Mouse (Mus musculus) embryonic stem cell, embryonic (primary cell): ENCODE measurements around the gene Fus.

Source experiments
- CTCF ChIA-PET, 4 experiments: fragments of 300-600 bp in 2 of 4; fragments of 350-600 bp in 2 of 4; sonication (Branson Sonifier 250); formaldehyde crosslinking; loops; one replicate each; lab custom pipeline; 2022; ENCODE audit warnings: inconsistent platforms in 2 of 4; lab: Charles Lee
- POLR2A ChIA-PET, 4 experiments: fragments of 300-600 bp in 2 of 4; fragments of 350-600 bp in 2 of 4; sonication (Branson Sonifier 250); formaldehyde crosslinking; loops; one replicate each; lab custom pipeline; 2022; ENCODE audit warnings: antibody characterized with exemption in 4 of 4, inconsistent platforms in 1 of 4; lab: Charles Lee

Gene Fus

DNA sequence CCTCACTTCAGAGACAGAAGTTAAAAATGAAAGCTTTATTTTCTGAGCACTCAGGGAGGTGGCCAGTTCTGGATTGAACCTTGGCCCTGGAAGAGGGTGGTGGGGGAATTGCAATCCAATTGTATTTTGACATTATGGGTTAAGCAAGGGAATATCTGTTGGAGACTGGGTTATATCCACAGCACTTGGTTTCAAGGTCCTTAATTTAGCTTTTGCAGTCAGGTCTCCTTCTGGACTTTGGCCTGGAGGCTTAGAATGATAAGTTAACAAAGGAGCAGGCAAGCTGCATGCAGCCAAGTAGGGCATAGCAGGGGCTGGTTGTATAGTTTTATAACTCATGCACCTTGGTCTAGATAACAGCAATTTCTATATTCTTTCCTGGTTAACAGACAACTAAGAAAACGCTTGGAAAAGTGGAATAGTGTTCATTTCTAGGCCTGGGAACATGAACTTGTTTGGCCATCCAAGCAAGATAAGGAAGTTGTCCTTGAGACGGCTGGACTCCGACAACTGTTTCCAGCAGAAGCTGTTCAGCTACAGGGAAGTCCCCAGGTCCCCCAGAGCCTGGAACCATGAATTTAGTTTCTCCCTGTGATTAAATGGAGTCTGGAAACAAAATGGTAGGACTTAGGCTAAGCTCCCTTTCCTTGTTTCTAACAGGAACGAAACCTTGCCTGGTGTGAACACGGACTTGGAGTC, 65.2 kb downstream of the Fus start:
- POLR2A ChIA-PET = interaction anchor here in 3 of 4 experiments (0.6 to 3.8 kb wide), 19 partner anchors 11 to 753 kb away, joined by 3 to 19 read pairs (median 6); partner anchors contain the start of genes Pycard (in 3 of the 3), Fus (in 1 of the 3) and Trim72 (in 1 of the 3)
- CTCF ChIA-PET = interaction anchor here in 1 of 4 experiments (0.9 kb wide), 1 partner anchor 9 kb away, joined by 3 read pairs; no protein-coding TSS in a partner anchor

- ChIA-PET POLR2A (interaction anchor here in 1 of 4 experiments (0.6 to 3.8 kb wide), 6 partner anchors 11 to 754 kb away, joined by 3 to 19 read pairs (median 15); partner anchors contain the start of genes Fus and Pycard), CTCF (interaction anchor here in 1 of 4 experiments (0.9 kb wide), 1 partner anchor 9 kb away, joined by 3 read pairs; no protein-coding TSS in a partner anchor)
Measured at GRCm38 (mm10) chr7:128032989-128033293, 65.7 kb downstream of the Fus start.

- ChIA-PET CTCF (no interaction called here), POLR2A (interaction anchor here in 1 of 4 experiments (2.0 to 3.8 kb wide), 2 partner anchors 10 to 23 kb away, joined by 7 to 15 read pairs; no protein-coding TSS in a partner anchor)
Measured at GRCm38 (mm10) chr7:128033616-128034015, 66.4 kb downstream of the Fus start.
